Mouse (Mus musculus) liver, adult 2 months (tissue): ENCODE results near the gene L1cam.

ENCODE experiments used
- CTCF ChIP-seq: fragments of 200-500 bp; IDR thresholded peaks from 2 replicates; pipeline ENCODE4 v1.5.1; 2011; ENCODE audit warnings: low read depth, low read length, control low read depth
- POLR2A ChIP-seq: fragments of 200-500 bp; IDR thresholded peaks from 2 replicates; pipeline ENCODE4 v1.6.1; 2011; ENCODE audit warnings: low read length, control low read depth; ENCODE audit not compliant: insufficient read depth; ENCODE audit errors: extremely low read depth

- TF ChIP-seq CTCF (no peak), POLR2A (no peak)
Measured at GRCm38 (mm10) chrX:73910049-73910448, 14.1 kb upstream of the L1cam start.
